Mouse (Mus musculus) stomach, postnatal 0 days (tissue): ENCODE results near the gene Vps53.

Experiments used
- CTCF ChIP-seq: IDR thresholded peaks from 2 replicates; pipeline ENCODE4 v1.5.1; 2016; ENCODE audit warnings: antibody characterized with exemption, low read depth, mild to moderate bottlenecking, moderate library complexity
- EP300 ChIP-seq: optimal IDR thresholded peaks from 2 replicates; pipeline ENCODE3; 2016; ENCODE audit warnings: antibody characterized with exemption

DNA sequence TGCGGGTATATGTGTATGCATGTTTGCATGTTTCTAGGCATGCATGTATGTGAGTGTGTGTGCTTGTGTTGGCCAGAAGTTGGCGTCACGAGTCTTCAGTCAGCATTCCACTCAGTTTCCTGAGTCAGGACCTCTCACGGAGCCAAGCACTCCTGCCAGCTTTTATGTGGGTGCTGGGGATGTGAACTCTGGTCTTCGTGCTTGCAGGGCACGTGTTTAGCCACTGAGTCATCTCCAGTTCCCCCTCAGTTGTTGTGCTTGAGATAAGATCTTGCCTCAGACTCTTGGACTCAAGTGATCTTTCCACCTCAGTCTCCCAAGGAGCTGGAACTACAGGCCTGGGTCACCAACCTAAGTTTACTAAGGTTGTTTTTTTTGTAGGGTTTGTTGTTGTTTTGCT lies 170.3 kb downstream of the Vps53 start:
- TF ChIP-seq CTCF (no peak), EP300 (no peak)
